16 mouse cellular contexts compared by ENCODE assay signal in genomic region chr3:107233945-107234344, GRCm38 (mm10). TPM values are rescaled to one million over a fixed set of nuclear protein-coding genes. Genes with fewer than 3 reads are reported as not detected.
DNase-seq lines count a peak whose midpoint lies in the region; ATAC-seq and TF ChIP-seq lines count a peak whose summit lies in the region.
"Had no signal": no experiment of that assay in that cellular context is flagged by ENCODE, and none has a peak within 500 bp of the region (broad histone marks: within the 10 kb centered on the region; RNA-seq: fewer than 3 reads in every experiment).

No protein-coding gene starts in this region.

- H3K9ac ChIP-seq in lung, embryonic 14.5 days: no peak overlapping the region
- no peak overlapping the region for H3K9ac ChIP-seq in forebrain, embryonic 14.5 days (ENCODE audit: low read length)
- no peak overlapping the region for H3K9ac ChIP-seq in hindbrain, embryonic 16.5 days (ENCODE audit: low read depth, low read length)
- no peak overlapping the region for H3K9ac ChIP-seq in neural tube, embryonic 13.5 days
- H3K9ac ChIP-seq: liver, embryonic 13.5 days had no signal

- no peaks in the 10 kb centered on the region for H3K9me3 ChIP-seq in lung, embryonic 14.5 days (ENCODE audit: low read depth, low read length)
- no peaks in the 10 kb centered on the region for H3K9me3 ChIP-seq in forebrain, embryonic 14.5 days (replicated peaks; ENCODE audit: control insufficient read depth, low read length)
- no peaks in the 10 kb centered on the region for H3K9me3 ChIP-seq in hindbrain, embryonic 16.5 days (ENCODE audit: control insufficient read depth, low read length)
- no peaks in the 10 kb centered on the region for H3K9me3 ChIP-seq in neural tube, embryonic 13.5 days
- H3K9me3 ChIP-seq: G1E; liver, embryonic 13.5 days had no signal

- no peaks in the 10 kb centered on the region for H3K4me1 ChIP-seq in lung, embryonic 14.5 days (ENCODE audit: insufficient read depth)
- no peaks in the 10 kb centered on the region for H3K4me1 ChIP-seq in forebrain, embryonic 14.5 days (ENCODE audit: control insufficient read depth, insufficient read depth, low read length)
- no peaks in the 10 kb centered on the region; the same call in 1 of the 2 replicates for H3K4me1 ChIP-seq in hindbrain, embryonic 16.5 days (ENCODE audit: control insufficient read depth, insufficient read depth, low read depth, low read length)
- no peaks in the 10 kb centered on the region for H3K4me1 ChIP-seq in neural tube, embryonic 13.5 days (replicated peaks)

- DNase-seq in lung, embryonic 14.5 days: no peak
- no peak for DNase-seq in lung, postnatal 4 days
- no peak for DNase-seq in forebrain, embryonic 14.5 days (ENCODE audit: low spot score)
- DNase-seq in urinary bladder, postnatal 36 days (ENCODE audit: low spot score in 2 of 2): no peak
- DNase-seq in left cerebral cortex, adult 2 months (ENCODE audit: extremely low spot score in 1 of 2, low spot score in 2 of 2): no peak

- WGBS in lung, embryonic 14.5 days: 32% methylated on average over 2 of the region's 2 CpGs
- 22% methylated on average over 2 of the region's 2 CpGs for WGBS in forebrain, embryonic 14.5 days
- 31% methylated on average over 2 of the region's 2 CpGs for WGBS in hindbrain, embryonic 16.5 days
- WGBS in neural tube, embryonic 13.5 days: 29% methylated on average over 2 of the region's 2 CpGs

- H3K4me3 ChIP-seq in lung, embryonic 14.5 days (ENCODE audit: low read depth, low read length): no peak overlapping the region
- H3K4me3 ChIP-seq in forebrain, embryonic 14.5 days (ENCODE audit: low read depth, low read length): no peak overlapping the region
- no peak overlapping the region for H3K4me3 ChIP-seq in hindbrain, embryonic 16.5 days (ENCODE audit: low read length)
- no peak overlapping the region for H3K4me3 ChIP-seq in neural tube, embryonic 13.5 days
- no peak overlapping the region for H3K4me3 ChIP-seq in left cerebral cortex, adult 2 months
- H3K4me3 ChIP-seq: liver, embryonic 13.5 days had no signal

- H3K36me3 ChIP-seq in lung, embryonic 14.5 days (ENCODE audit: insufficient read depth): no peaks in the 10 kb centered on the region
- H3K36me3 ChIP-seq in forebrain, embryonic 14.5 days (ENCODE audit: control insufficient read depth, insufficient read depth, low read length): no peaks in the 10 kb centered on the region
- no peaks in the 10 kb centered on the region for H3K36me3 ChIP-seq in hindbrain, embryonic 16.5 days (ENCODE audit: control insufficient read depth, insufficient read depth, low read length)
- no peaks in the 10 kb centered on the region for H3K36me3 ChIP-seq in neural tube, embryonic 13.5 days
- H3K36me3 ChIP-seq: G1E; liver, embryonic 13.5 days had no signal

- H3K4me2 ChIP-seq in lung, embryonic 14.5 days: no peak overlapping the region
- H3K4me2 ChIP-seq in forebrain, embryonic 14.5 days (ENCODE audit: low read length): no peak overlapping the region
- no peak overlapping the region for H3K4me2 ChIP-seq in hindbrain, embryonic 16.5 days (ENCODE audit: low read length)
- H3K4me2 ChIP-seq in neural tube, embryonic 13.5 days: no peak overlapping the region
- H3K4me2 ChIP-seq: heart, embryonic 11.5 days; liver, embryonic 13.5 days had no signal

- TF ChIP-seq CTCF in lung, embryonic 14.5 days (IDR thresholded peaks at IDR 0.05; ENCODE audit: low read depth): no peak
- TF ChIP-seq CTCF in left cerebral cortex, adult 2 months (IDR thresholded peaks at IDR 0.05): no peak

- H3K27me3 ChIP-seq in lung, embryonic 14.5 days (ENCODE audit: insufficient read depth, low read length): no peaks in the 10 kb centered on the region
- no peaks in the 10 kb centered on the region for H3K27me3 ChIP-seq in forebrain, embryonic 14.5 days (replicated peaks; ENCODE audit: control insufficient read depth, insufficient read depth, low read length)
- H3K27me3 ChIP-seq in hindbrain, embryonic 16.5 days (replicated peaks; ENCODE audit: control insufficient read depth, insufficient read depth, low read length): no peaks in the 10 kb centered on the region; the same call in none of the 2 replicates
- H3K27me3 ChIP-seq in neural tube, embryonic 13.5 days: peaks cover 14% of the 10 kb centered on the region

- ATAC-seq in lung, embryonic 14.5 days (ENCODE audit: insufficient read depth): 0 out of 2 replicates have a peak, but pooled peaks have one; percentile 14
- ATAC-seq in forebrain, embryonic 14.5 days: peak; percentile 40; the same call in 1 of the 2 replicates
- peak; percentile 46 for ATAC-seq in hindbrain, embryonic 16.5 days
- ATAC-seq in neural tube, embryonic 13.5 days (ENCODE audit: low read depth): peak; percentile 44

- no peak overlapping the region for H3K27ac ChIP-seq in lung, embryonic 14.5 days (ENCODE audit: low read depth)
- H3K27ac ChIP-seq in forebrain, embryonic 14.5 days (ENCODE audit: low read depth, low read length): no peak overlapping the region
- no peak overlapping the region for H3K27ac ChIP-seq in hindbrain, embryonic 16.5 days (ENCODE audit: low read depth, low read length)
- no peak overlapping the region for H3K27ac ChIP-seq in neural tube, embryonic 13.5 days (replicated peaks)
- H3K27ac ChIP-seq in left cerebral cortex, adult 2 months: no peak overlapping the region
- H3K27ac ChIP-seq: liver, embryonic 13.5 days had no signal

- intact Hi-C loops in left cerebral cortex, adult 2 months (cut with DNase I): loop anchor here (1.0 to 10.0 kb wide), 5 partner anchors 40 to 371 kb away; partner anchors contain the start of gene Rbm15

RNA-seq across cellular contexts. Expression of gene A630076J17Rik, which starts 3.5 kb away (rescaled TPM):
- polyA plus RNA-seq in lung, embryonic 14.5 days (2014; fragmentation: Nextera tagmentation; extraction: Ambion mirVana): 0.43 and 0.54 TPM in 2 replicates
- polyA plus RNA-seq in forebrain, embryonic 14.5 days (2014; fragmentation: Nextera tagmentation; extraction: Ambion mirVana): not detected in 2 replicates
- polyA plus RNA-seq in hindbrain, embryonic 16.5 days (2015; fragmentation: Nextera tagmentation; extraction: Ambion mirVana): not detected in 2 replicates
- not detected in 2 replicates for polyA plus RNA-seq in neural tube, embryonic 13.5 days (2015; fragmentation: Nextera tagmentation; extraction: Ambion mirVana)
- total RNA-seq in left cerebral cortex, adult 2 months (2021): not detected
- total RNA-seq: G1E; gastrocnemius, postnatal 14 days; heart, postnatal 36 days; layer of hippocampus, postnatal 14 days; left cerebral cortex, postnatal 36 days had no signal
- polyA plus RNA-seq: embryonic facial prominence, embryonic 14.5 days; G1E; heart, embryonic 11.5 days; liver, embryonic 13.5 days had no signal

RNA-seq across cellular contexts. Expression of gene Prok1, which starts 5.6 kb away (rescaled TPM):
- 0.12 TPM in 1 of 2 replicates, not detected in the other for polyA plus RNA-seq in lung, embryonic 14.5 days (2014; fragmentation: Nextera tagmentation; extraction: Ambion mirVana)
- not detected in 2 replicates for polyA plus RNA-seq in forebrain, embryonic 14.5 days (2014; fragmentation: Nextera tagmentation; extraction: Ambion mirVana)
- 0.17 and 0.19 TPM in 2 replicates for polyA plus RNA-seq in hindbrain, embryonic 16.5 days (2015; fragmentation: Nextera tagmentation; extraction: Ambion mirVana)
- not detected in 2 replicates for polyA plus RNA-seq in neural tube, embryonic 13.5 days (2015; fragmentation: Nextera tagmentation; extraction: Ambion mirVana)
- total RNA-seq in left cerebral cortex, adult 2 months (2021): not detected
- total RNA-seq: gastrocnemius, postnatal 14 days; heart, postnatal 36 days; layer of hippocampus, postnatal 14 days; left cerebral cortex, postnatal 36 days had no signal
- polyA plus RNA-seq: embryonic facial prominence, embryonic 14.5 days; heart, embryonic 11.5 days; liver, embryonic 13.5 days had no signal

RNA-seq across cellular contexts. Expression of gene Cym, which starts 12.4 kb away (rescaled TPM):
- polyA plus RNA-seq in lung, embryonic 14.5 days (2014; fragmentation: Nextera tagmentation; extraction: Ambion mirVana): 139 and 158 TPM in 2 replicates
- polyA plus RNA-seq in forebrain, embryonic 14.5 days (2014; fragmentation: Nextera tagmentation; extraction: Ambion mirVana): not detected in 2 replicates
- 0.12 and 0.13 TPM in 2 replicates for polyA plus RNA-seq in hindbrain, embryonic 16.5 days (2015; fragmentation: Nextera tagmentation; extraction: Ambion mirVana)
- polyA plus RNA-seq in neural tube, embryonic 13.5 days (2015; fragmentation: Nextera tagmentation; extraction: Ambion mirVana): 0.27 and 1.2 TPM in 2 replicates
- total RNA-seq in left cerebral cortex, adult 2 months (2021): not detected
- total RNA-seq: G1E; gastrocnemius, postnatal 14 days; heart, postnatal 36 days; layer of hippocampus, postnatal 14 days; left cerebral cortex, postnatal 36 days had no signal
- polyA plus RNA-seq: embryonic facial prominence, embryonic 14.5 days; G1E had no signal

RNA-seq across cellular contexts. Expression of gene Lamtor5, which starts 44.7 kb away (rescaled TPM):
- 184 and 195 TPM in 2 replicates for polyA plus RNA-seq in lung, embryonic 14.5 days (2014; fragmentation: Nextera tagmentation; extraction: Ambion mirVana)
- 242 and 292 TPM in 2 replicates for polyA plus RNA-seq in forebrain, embryonic 14.5 days (2014; fragmentation: Nextera tagmentation; extraction: Ambion mirVana)
- 180 and 182 TPM in 2 replicates for polyA plus RNA-seq in hindbrain, embryonic 16.5 days (2015; fragmentation: Nextera tagmentation; extraction: Ambion mirVana)
- polyA plus RNA-seq in neural tube, embryonic 13.5 days (2015; fragmentation: Nextera tagmentation; extraction: Ambion mirVana): 220 and 227 TPM in 2 replicates
- 10 to 100 TPM; 69.5 to 69.7 TPM for total RNA-seq in left cerebral cortex, adult 2 months (2021)

RNA-seq across cellular contexts. Expression of gene Kcna10, which starts 51.1 kb away (rescaled TPM):
- polyA plus RNA-seq in lung, embryonic 14.5 days (2014; fragmentation: Nextera tagmentation; extraction: Ambion mirVana): not detected in 2 replicates
- not detected in 2 replicates for polyA plus RNA-seq in forebrain, embryonic 14.5 days (2014; fragmentation: Nextera tagmentation; extraction: Ambion mirVana)
- polyA plus RNA-seq in hindbrain, embryonic 16.5 days (2015; fragmentation: Nextera tagmentation; extraction: Ambion mirVana): not detected in 2 replicates
- not detected in 2 replicates for polyA plus RNA-seq in neural tube, embryonic 13.5 days (2015; fragmentation: Nextera tagmentation; extraction: Ambion mirVana)
- total RNA-seq in left cerebral cortex, adult 2 months (2021): under 1 TPM in 1 of 2 experiments, not detected in 1; 0.18 TPM
- total RNA-seq: adrenal gland, postnatal 10 days; heart, postnatal 36 days; layer of hippocampus, postnatal 14 days had no signal
- polyA plus RNA-seq: embryonic facial prominence, embryonic 14.5 days; G1E; heart, embryonic 11.5 days; liver, embryonic 13.5 days had no signal

Comparison
In these comparisons a context has a peak if more than half of its experiments do, and no peak if none do; other contexts are left out.
1. RNA of gene Cym, which starts 12.4 kb away (polyA plus RNA-seq): 139 to 158 TPM in lung, embryonic 14.5 days; 0.27 to 1.2 TPM in neural tube, embryonic 13.5 days, 0.12 to 0.13 TPM in hindbrain, embryonic 16.5 days and not detected in forebrain, embryonic 14.5 days; every median in the first group is over 10 times any median in the second.
2. Peak in every context shown above with its lines, with median percentiles within 50 percentile points of each other: ATAC-seq.